Mouse (Mus musculus) liver, embryonic 13.5 days (tissue): Measurements from ENCODE around the gene Pbxip1. TPM values are rescaled to one million over a fixed set of nuclear protein-coding genes. Genes with fewer than 3 reads are reported as not detected.

Source experiments
- ATAC-seq: fragments of 200-750 bp; cut with Nextera tagmentation; 2 replicates; pipeline ENCODE4 v1.8.0; 2017; ENCODE audit warnings: low read depth, mild to moderate bottlenecking, moderate number of reproducible peaks, moderate library complexity
- DNase-seq: peaks from one replicate; pipeline ENCODE4 v3.0.0; 2022
- H3K27ac ChIP-seq: fragments of 300-500 bp; sonication (generic); 2 replicates; pipeline ENCODE4 v1.5.1; 2015; ENCODE audit warnings: moderate library complexity, mild to moderate bottlenecking, inconsistent platforms
- H3K27me3 ChIP-seq: fragments of 300-500 bp; sonication (generic); 2 replicates; pipeline ENCODE4 v1.6.1; 2015; ENCODE audit warnings: mild to moderate bottlenecking, inconsistent platforms
- H3K36me3 ChIP-seq: fragments of 300-500 bp; sonication (generic); 2 replicates; pipeline ENCODE4 v1.6.1; 2015; ENCODE audit warnings: mild to moderate bottlenecking, inconsistent platforms
- H3K4me1 ChIP-seq: fragments of 300-500 bp; sonication (generic); replicated peaks from 2 replicates; pipeline ENCODE4 v1.6.1; 2015; ENCODE audit warnings: inconsistent platforms
- H3K4me2 ChIP-seq: fragments of 300-500 bp; sonication (generic); 2 replicates; pipeline ENCODE4 v1.6.1; 2015; ENCODE audit warnings: inconsistent platforms, mild to moderate bottlenecking, moderate library complexity
- H3K4me3 ChIP-seq: fragments of 300-500 bp; sonication (generic); replicated peaks from 2 replicates; pipeline ENCODE4 v1.5.1; 2015; ENCODE audit warnings: mild to moderate bottlenecking, inconsistent platforms
- H3K9ac ChIP-seq: fragments of 300-500 bp; sonication (generic); 2 replicates; pipeline ENCODE4 v1.6.1; 2015; ENCODE audit warnings: mild to moderate bottlenecking, inconsistent platforms
- H3K9me3 ChIP-seq: fragments of 300-500 bp; sonication (generic); replicated peaks from 2 replicates; pipeline ENCODE4 v1.6.1; 2016; ENCODE audit warnings: inconsistent platforms
- WGBS: fragments of 180-500 bp; shearing (Covaris S2); methylation state at CpG from one replicate; pipeline ENCODE4 v1.1.7; 2015; ENCODE audit not compliant: insufficient replicate concordance; 5-methylcytosine and 5-hydroxymethylcytosine counted together
- polyA plus RNA-seq: library from polyadenylated mRNA; unstranded; fragments of >200 nt; fragmentation: Nextera tagmentation; extraction: Ambion mirVana; gene quantifications from 2 replicates; pipeline ENCODE4 v1.2.1, GENCODE M21; 2015

The Pbxip1 gene
- polyA plus RNA-seq, 1 experiment from 2014 or later = 6.0 TPM

DNA sequence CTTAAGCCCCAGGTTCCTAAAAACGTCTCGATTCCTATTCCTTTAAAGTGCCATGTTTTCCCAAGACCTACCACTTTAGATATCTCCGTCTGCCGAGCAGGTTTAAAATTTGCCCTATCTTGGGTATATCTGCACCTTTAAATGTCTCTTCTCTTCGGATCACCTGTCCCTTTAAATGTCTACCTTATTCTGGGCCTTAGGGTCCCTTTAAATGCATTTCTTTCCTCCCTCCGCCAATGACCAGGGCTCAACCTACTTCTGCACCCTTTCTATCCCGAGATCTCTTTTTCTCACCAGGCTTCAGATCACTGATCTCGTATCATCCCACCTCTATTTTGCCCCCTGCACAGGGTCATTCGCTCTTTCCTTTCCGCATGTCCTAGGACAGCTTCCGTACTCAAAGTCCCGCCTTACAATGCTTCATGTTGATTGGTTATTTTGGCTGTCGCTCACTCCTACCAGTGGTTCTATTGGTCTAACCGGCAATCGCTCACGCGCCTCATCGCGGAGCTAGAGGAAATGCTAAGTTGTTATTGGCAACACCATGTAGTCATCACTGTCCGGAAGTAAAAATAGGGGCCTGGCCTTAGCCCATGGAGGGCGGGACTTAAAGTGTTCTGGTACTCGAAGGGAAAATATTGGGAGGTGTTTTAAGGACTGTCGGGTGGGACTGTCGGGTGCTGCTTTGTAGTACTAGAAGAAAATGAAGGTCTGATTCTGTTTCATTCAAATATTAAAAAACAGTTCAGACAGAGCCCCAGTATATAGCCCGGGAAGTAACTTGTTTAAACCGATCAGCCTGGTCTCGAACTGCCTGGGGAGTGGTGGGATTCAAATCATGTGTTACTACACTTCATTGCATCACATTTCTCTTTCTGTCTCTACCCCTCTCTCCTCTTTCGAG lies 24.8 kb upstream of the Pbxip1 start, which contains the start of gene Flad1:
Gene Flad1 (minus strand): TSS at position 381 of the 904 bp plus-strand sequence.
- H3K27me3 ChIP-seq = no peaks in the 10 kb centered on the region
- H3K27ac ChIP-seq = peak within 1 kb of the TSS; percentile 70
- ATAC-seq = peak; percentile 100
- WGBS = 5% methylated on average over 28 of the region's 28 CpGs
- peak within 1 kb of the TSS; percentile 85 for H3K4me2 ChIP-seq
- peaks cover 41% of the 10 kb centered on the region for H3K4me1 ChIP-seq
- peaks cover 61% of the 10 kb centered on the region for H3K36me3 ChIP-seq
- DNase-seq = peak; percentile 97
- H3K4me3 ChIP-seq = peak within 1 kb of the TSS; percentile 68
- H3K9ac ChIP-seq = peak within 1 kb of the TSS; percentile 74
- H3K9me3 ChIP-seq = 0 out of 2 replicates have a peak, but pooled peaks cover 2% of the 10 kb centered on the region

DNA sequence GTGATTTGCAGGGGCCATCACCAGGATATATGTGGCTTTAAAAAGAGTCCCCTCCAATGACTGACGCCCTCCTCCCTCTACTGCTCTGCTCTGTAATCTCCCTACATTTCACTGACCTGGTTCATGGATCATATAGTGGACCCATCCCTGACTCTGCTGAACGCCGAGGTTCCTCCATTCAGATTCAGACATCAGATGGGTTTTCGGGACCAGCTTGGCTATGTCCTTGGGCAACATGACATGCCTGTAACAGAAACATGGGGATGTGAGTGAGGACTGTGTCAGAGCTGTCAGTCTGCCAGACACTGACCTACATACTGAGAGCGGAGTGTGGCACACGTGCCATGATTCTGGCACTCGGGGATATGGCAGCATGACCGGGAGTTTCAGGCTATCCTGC lies 20.3 kb upstream of the Pbxip1 start:
- ATAC-seq (no peak), DNase-seq (no peak)
- peaks cover 40% of the 10 kb centered on the region for H3K36me3 ChIP-seq
- peaks cover 50% of the 10 kb centered on the region for H3K4me1 ChIP-seq
- peak overlapping the region; percentile 97 for H3K4me2 ChIP-seq
- no peak overlapping the region for H3K27ac ChIP-seq
- 92% methylated on average over 8 of the region's 8 CpGs for WGBS
- H3K4me3 ChIP-seq = peak overlapping the region; percentile 76
- H3K9ac ChIP-seq = no peak overlapping the region; the same call in 1 of the 2 replicates
- H3K9me3 ChIP-seq = 0 out of 2 replicates have a peak, but pooled peaks cover 2% of the 10 kb centered on the region
- no peaks in the 10 kb centered on the region for H3K27me3 ChIP-seq

DNA sequence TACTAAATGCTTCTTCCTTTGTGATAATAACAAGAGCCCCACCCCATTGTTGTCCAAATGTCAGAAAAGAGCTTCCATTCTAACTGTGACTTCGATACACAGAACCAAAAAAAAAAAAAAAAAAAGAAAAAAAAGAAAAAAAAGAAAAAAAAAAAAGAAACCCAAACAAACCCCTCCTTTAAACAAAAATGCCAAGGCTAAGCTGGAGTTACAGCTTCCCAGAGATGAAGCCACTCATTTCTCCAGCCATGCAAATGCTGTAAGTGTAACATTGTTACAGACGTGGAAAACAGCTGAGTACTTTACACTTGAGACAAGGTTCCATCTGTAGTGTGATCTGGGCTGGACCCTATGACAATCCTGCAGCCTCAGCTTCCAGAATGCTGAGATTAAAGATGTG lies 19.4 kb upstream of the Pbxip1 start:
- 12% methylated on average over 2 of the region's 2 CpGs for WGBS
- Histone ChIP-seq H3K27ac (peak overlapping the region; percentile 98), H3K4me3 (peak overlapping the region; percentile 76), H3K9me3 (0 out of 2 replicates have a peak, but pooled peaks cover 2% of the 10 kb centered on the region), H3K27me3 (no peaks in the 10 kb centered on the region), H3K4me2 (peak overlapping the region; percentile 97), H3K4me1 (peaks cover 54% of the 10 kb centered on the region), H3K9ac (peak overlapping the region; percentile 89), H3K36me3 (peaks cover 46% of the 10 kb centered on the region)
- ATAC-seq (no peak), DNase-seq (no peak)

DNA sequence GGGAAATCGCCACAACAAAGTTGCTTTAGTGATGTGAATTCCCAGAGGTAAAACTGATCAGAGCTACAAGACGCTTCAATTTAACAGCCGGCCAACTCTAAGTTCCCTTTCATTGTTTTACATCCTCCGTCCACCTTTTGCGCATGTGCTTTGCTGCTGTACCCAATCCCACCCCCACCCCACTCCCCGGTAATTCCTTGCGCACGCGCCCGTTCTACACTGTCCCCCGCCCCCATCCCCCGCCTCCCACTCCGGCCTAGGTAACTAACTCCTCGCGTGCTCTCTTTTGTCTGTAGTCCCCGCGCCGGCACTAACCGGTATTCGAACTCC lies 18.7 kb upstream of the Pbxip1 start:
- Histone ChIP-seq H3K27me3 (no peaks in the 10 kb centered on the region), H3K9me3 (0 out of 2 replicates have a peak, but pooled peaks cover 2% of the 10 kb centered on the region), H3K36me3 (peaks cover 47% of the 10 kb centered on the region), H3K4me1 (peaks cover 56% of the 10 kb centered on the region), H3K27ac (peak overlapping the region; percentile 98), H3K4me2 (peak overlapping the region; percentile 97), H3K9ac (peak overlapping the region; percentile 89), H3K4me3 (peak overlapping the region; percentile 76)
- no peak for DNase-seq
- under 1% methylated on average over 20 of the region's 20 CpGs for WGBS
- ATAC-seq = peak; percentile 6

DNA sequence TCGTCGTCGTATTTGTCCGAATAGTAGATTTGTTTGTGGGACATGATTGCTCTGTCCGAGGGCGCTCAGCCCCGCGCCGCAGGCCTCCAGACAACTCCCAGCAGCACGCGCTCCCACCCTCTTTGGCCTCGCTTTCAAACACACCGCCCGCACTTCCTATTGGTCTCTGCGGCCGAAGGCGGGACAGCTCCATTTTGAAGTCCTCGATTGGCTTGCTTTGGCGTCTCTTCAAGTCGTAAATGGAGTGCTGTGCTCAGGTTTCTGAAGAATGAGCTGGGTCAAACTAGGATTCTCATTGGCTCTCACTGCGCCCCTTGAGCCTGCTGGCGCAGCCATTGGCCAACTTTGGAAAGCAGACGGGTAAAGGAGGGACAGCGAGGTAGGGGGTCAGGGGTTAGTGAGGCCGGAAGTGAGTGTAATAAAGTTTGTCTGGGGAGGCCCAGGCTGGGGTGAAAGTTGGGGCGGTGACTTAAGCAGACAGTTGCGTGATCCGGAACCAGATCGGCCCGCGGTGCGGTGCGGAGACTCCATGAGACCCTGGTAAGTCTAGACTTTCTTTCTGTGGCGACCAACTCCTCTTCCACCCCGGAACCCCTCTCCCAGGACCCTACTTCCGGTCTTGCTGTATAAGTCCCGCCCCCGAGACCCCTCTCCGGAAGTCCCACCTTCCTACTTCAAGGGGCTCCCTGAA lies 18.2 kb upstream of the Pbxip1 start, which contains the start of the genes Cks1b and Shc1:
Gene Cks1b (minus strand): TSS at position 214 of the 691 bp plus-strand sequence.
Gene Shc1 (plus strand): TSS at position 274 of the 691 bp plus-strand sequence.
- H3K4me1 ChIP-seq = peaks cover 61% of the 10 kb centered on the region
- H3K9ac ChIP-seq = peak within 1 kb of the TSS; percentile 89
- under 1% methylated on average over 39 of the region's 39 CpGs for WGBS
- H3K4me3 ChIP-seq = peak within 1 kb of the TSS; percentile 76
- peak; percentile 94 for DNase-seq
- ATAC-seq = peak; percentile 89
- H3K36me3 ChIP-seq = peaks cover 46% of the 10 kb centered on the region
- peak within 1 kb of the TSS; percentile 97 for H3K4me2 ChIP-seq
- H3K9me3 ChIP-seq = 0 out of 2 replicates have a peak, but pooled peaks cover 2% of the 10 kb centered on the region
- peak within 1 kb of the TSS; percentile 98 for H3K27ac ChIP-seq
- H3K27me3 ChIP-seq = no peaks in the 10 kb centered on the region

DNA sequence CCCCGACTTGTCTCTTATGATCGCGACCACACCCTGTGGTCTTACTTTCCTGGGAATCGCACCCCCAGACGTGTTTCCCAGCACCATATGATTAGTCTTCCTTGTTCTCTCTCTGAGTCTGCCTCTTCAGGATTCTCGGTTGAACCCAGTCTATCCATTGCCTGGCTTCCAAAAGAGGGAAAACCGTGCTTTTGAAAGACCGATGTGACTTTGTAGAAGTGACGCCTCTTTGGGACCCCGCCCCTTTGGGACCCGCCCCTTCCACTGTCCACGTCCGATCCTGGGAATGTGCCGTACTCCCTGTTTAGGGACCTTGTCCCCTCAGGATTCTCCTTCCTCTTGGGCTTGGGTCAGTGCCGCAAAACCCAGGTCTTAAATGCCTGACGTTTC lies 17.6 kb upstream of the Pbxip1 start:
- Histone ChIP-seq H3K27ac (peak overlapping the region; percentile 98), H3K4me1 (peaks cover 66% of the 10 kb centered on the region)

DNA sequence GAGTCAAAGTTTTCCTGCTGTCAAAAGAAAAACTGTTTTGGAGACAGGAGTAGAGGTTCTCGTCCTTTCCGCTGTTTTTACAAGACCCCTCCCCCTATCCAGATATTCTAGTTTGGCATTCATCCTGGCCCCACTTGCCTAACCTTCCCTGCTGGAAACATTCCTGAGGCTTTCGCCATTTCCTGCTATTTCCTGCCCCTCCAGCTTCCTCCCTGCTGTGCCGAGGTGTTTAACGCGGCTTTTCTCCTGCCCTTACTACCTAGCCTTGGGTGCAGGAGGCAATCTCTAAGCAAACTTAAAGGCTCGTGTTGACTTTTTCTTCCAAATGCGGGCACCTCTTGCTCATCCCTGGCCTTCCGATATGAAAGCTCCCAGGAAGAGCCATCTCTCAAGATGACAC lies 16.9 kb upstream of the Pbxip1 start:
- WGBS = 6% methylated on average over 9 of the region's 9 CpGs

More for the DNA sequence above, 17.6 kb upstream of the Pbxip1 start:
- Histone ChIP-seq H3K4me3 (peak overlapping the region; percentile 76), H3K4me2 (peak overlapping the region; percentile 97), H3K27me3 (no peaks in the 10 kb centered on the region), H3K36me3 (peaks cover 46% of the 10 kb centered on the region), H3K9ac (peak overlapping the region; percentile 89), H3K9me3 (0 out of 2 replicates have a peak, but pooled peaks cover 2% of the 10 kb centered on the region)
- WGBS = under 1% methylated on average over 16 of the region's 16 CpGs
- ATAC-seq = no peak
- DNase-seq = peak; percentile 53

DNA sequence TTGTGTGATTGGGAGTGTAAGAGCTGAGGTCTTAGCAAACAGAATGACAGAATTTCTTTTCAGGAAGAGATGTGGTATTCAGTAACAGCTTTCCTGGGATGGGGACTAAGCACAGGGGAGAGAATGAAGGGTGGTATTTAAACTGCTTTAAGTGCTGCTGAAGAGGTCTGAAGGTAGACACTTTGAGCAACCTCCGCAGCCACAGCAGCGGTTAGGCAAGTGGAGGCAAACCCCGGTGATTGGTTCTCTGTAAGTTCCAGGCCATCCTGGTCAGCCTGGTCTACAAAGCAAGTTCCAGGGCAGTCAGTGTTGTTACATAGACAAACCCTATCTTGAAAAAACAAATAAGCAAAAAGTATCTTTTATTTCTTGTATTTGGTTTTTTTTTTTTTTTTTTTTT lies 16.5 kb upstream of the Pbxip1 start:
- Histone ChIP-seq H3K4me1 (peaks cover 77% of the 10 kb centered on the region), H3K9me3 (no peaks in the 10 kb centered on the region), H3K36me3 (peaks cover 46% of the 10 kb centered on the region), H3K27me3 (no peaks in the 10 kb centered on the region), H3K4me2 (peak overlapping the region; percentile 97), H3K27ac (peak overlapping the region; percentile 98), H3K9ac (peak overlapping the region; percentile 89), H3K4me3 (peak overlapping the region; percentile 76)
- ATAC-seq (no peak), DNase-seq (no peak)
- 25% methylated on average over 3 of the region's 3 CpGs for whole genome bisulfite sequencing

More for the DNA sequence above, 16.9 kb upstream of the Pbxip1 start:
- 0 out of 2 replicates have a peak, but pooled peaks cover 2% of the 10 kb centered on the region for H3K9me3 ChIP-seq
- peak overlapping the region; percentile 76 for H3K4me3 ChIP-seq
- peak overlapping the region; percentile 89 for H3K9ac ChIP-seq
- peaks cover 46% of the 10 kb centered on the region for H3K36me3 ChIP-seq
- H3K27ac ChIP-seq = peak overlapping the region; percentile 98
- peaks cover 73% of the 10 kb centered on the region for H3K4me1 ChIP-seq
- ATAC-seq = no peak
- peak overlapping the region; percentile 97 for H3K4me2 ChIP-seq
- no peak for DNase-seq
- H3K27me3 ChIP-seq = no peaks in the 10 kb centered on the region

DNA sequence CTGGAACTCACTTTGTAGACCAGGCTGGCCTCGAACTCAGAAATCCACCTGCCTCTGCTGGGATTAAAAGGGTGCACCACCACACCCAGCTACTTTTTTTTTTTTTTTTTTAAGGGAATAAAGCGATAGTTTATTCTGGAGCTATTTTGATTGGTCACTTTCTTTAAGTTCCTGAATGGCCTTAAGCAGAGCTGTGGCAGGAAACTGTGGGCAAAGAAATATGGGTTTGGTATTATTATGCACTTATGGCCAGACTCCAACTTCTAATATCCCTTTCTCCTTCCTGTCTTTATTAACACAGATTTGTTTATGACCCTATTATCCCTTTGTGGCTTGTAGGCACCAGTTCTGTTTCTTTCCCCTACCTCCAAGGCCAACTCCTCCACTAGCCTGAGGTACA lies 16.1 kb upstream of the Pbxip1 start:
- Histone ChIP-seq H3K9ac (peak overlapping the region; percentile 71), H3K4me3 (peak overlapping the region; percentile 76), H3K36me3 (peaks cover 46% of the 10 kb centered on the region), H3K27ac (peak overlapping the region; percentile 98), H3K4me1 (peaks cover 82% of the 10 kb centered on the region), H3K9me3 (no peaks in the 10 kb centered on the region), H3K4me2 (peak overlapping the region; percentile 97), H3K27me3 (no peaks in the 10 kb centered on the region)
- ATAC-seq = no peak
- 40% methylated on average over 2 of the region's 2 CpGs for WGBS
- DNase-seq = no peak

DNA sequence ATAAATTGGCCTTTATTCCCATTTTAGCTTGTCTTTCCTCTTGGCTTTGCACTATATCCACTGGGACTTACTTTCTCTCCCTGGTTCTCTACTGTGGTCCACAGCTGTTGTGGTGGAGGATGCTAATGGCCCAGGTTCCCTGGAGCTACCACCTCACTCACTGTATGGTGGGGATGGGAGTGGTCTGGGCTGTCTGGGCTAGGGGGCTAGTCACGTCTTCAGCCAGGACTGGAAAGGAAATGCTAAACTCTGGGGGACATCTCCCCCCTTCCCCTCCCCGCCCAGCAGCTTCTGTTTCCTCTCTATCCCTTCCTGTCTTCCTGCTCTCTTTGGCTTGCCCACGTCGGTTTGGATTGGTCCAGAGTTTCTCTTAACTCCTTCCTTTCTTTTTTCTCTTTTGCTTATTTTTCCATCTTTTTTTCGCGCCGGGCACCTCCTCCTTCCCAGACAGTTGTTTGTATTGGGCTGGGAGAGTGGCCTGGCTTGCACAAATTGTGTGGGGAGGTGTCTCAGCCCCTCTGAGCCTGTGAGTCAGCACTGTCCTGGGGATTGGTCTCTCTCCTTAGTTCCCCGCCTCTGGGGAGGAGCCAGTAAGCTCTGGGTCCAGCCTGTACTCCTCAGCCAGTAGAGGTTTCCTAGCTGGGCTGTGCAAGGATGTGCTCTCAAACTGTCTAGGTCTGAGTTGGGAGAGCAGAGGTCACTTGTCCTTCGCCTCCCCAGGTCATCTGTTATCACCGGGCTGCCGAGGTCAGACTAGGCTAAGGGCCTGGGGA lies 15.3 kb upstream of the Pbxip1 start:
- ATAC-seq (peak; percentile 82), DNase-seq (peak; percentile 86)
- Histone ChIP-seq H3K36me3 (peaks cover 46% of the 10 kb centered on the region), H3K27ac (peak overlapping the region; percentile 98), H3K27me3 (no peaks in the 10 kb centered on the region), H3K4me3 (peak overlapping the region; percentile 76), H3K4me1 (peaks cover 85% of the 10 kb centered on the region), H3K9me3 (no peaks in the 10 kb centered on the region), H3K9ac (peak overlapping the region; percentile 87), H3K4me2 (peak overlapping the region; percentile 97)
- WGBS = 6% methylated on average over 11 of the region's 11 CpGs
